Mouse (Mus musculus) intestine, embryonic 16.5 days (tissue): Measurements from ENCODE around the gene Pla2g2c. TPM values are rescaled to one million over a fixed set of nuclear protein-coding genes. Genes with fewer than 3 reads are reported as not detected.
A peak's percentile ranks its signal among the peaks of the same experiment; 100 is the strongest.

Source experiments
- ATAC-seq: fragments of 200-750 bp; cut with Nextera tagmentation; 2 replicates; pipeline ENCODE4 v1.8.0; 2017; ENCODE audit warnings: moderate TSS enrichment, moderate library complexity
- H3K27ac ChIP-seq: fragments of 300-500 bp; sonication (generic); 2 replicates; pipeline ENCODE4 v1.5.1; 2014; ENCODE audit warnings: mild to moderate bottlenecking, low read length
- H3K27me3 ChIP-seq: fragments of 300-500 bp; sonication (generic); replicated peaks from 2 replicates; pipeline ENCODE4 v1.6.1; 2014; ENCODE audit warnings: low read length, control low read depth, mixed read lengths; ENCODE audit not compliant: control insufficient read depth, insufficient read depth
- H3K36me3 ChIP-seq: fragments of 300-500 bp; sonication (generic); 2 replicates; pipeline ENCODE4 v1.6.1; 2014; ENCODE audit warnings: low read length, control low read depth; ENCODE audit not compliant: control insufficient read depth, insufficient read depth
- H3K4me1 ChIP-seq: fragments of 300-500 bp; sonication (generic); 2 replicates; pipeline ENCODE4 v1.6.1; 2014; ENCODE audit warnings: low read length, control low read depth, mixed read lengths; ENCODE audit not compliant: control insufficient read depth, insufficient read depth
- H3K4me2 ChIP-seq: fragments of 300-500 bp; sonication (generic); 2 replicates; pipeline ENCODE4 v1.6.1; 2014; ENCODE audit warnings: low read depth, low read length, control low read depth
- H3K4me3 ChIP-seq: fragments of 300-500 bp; sonication (generic); 2 replicates; pipeline ENCODE4 v1.5.1; 2014; ENCODE audit warnings: mild to moderate bottlenecking, low read length
- H3K9ac ChIP-seq: fragments of 300-500 bp; sonication (generic); 2 replicates; pipeline ENCODE4 v1.6.1; 2014; ENCODE audit warnings: low read depth, low read length
- H3K9me3 ChIP-seq: fragments of 300-500 bp; sonication (generic); 2 replicates; pipeline ENCODE4 v1.6.1; 2016; ENCODE audit warnings: low read length, control low read depth; ENCODE audit not compliant: control insufficient read depth
- WGBS: fragments of 180-500 bp; shearing (Covaris S2); extraction: QIAGEN DNeasy Blood & Tissue Kit; methylation state at CpG from one replicate; pipeline ENCODE4 v1.1.7; 2014; 5-methylcytosine and 5-hydroxymethylcytosine counted together
- polyA plus RNA-seq: library from polyadenylated mRNA; unstranded; fragments of >200 nt; fragmentation: Nextera tagmentation; extraction: Ambion mirVana; gene quantifications from 2 replicates; pipeline ENCODE4 v1.2.1, GENCODE M21; 2015

The Pla2g2c gene
- polyA plus RNA-seq, 1 experiment from 2014 or later = 0.16 TPM

GRCm38 (mm10) chr4:138716697-138717096 is 7.9 kb upstream of the Pla2g2c start:
- H3K36me3 ChIP-seq = no peaks in the 10 kb centered on the region
- WGBS = 84% methylated on average over 9 of the region's 9 CpGs
- ATAC-seq = no peak
- no peak overlapping the region for H3K4me2 ChIP-seq
- H3K9ac ChIP-seq = no peak overlapping the region
- no peaks in the 10 kb centered on the region for H3K27me3 ChIP-seq
- H3K9me3 ChIP-seq = no peaks in the 10 kb centered on the region
- no peak overlapping the region for H3K27ac ChIP-seq
- no peak overlapping the region for H3K4me3 ChIP-seq
- H3K4me1 ChIP-seq = no peaks in the 10 kb centered on the region

- peaks cover 1% of the 10 kb centered on the region; the same call in 1 of the 2 replicates for H3K4me1 ChIP-seq
- no peaks in the 10 kb centered on the region for H3K27me3 ChIP-seq
- H3K4me2 ChIP-seq = no peak overlapping the region
- no peak overlapping the region for H3K27ac ChIP-seq
- 75% methylated on average over 5 of the region's 5 CpGs for WGBS
- no peak overlapping the region for H3K4me3 ChIP-seq
- no peak for ATAC-seq
- no peaks in the 10 kb centered on the region for H3K9me3 ChIP-seq
- H3K9ac ChIP-seq = no peak overlapping the region
- H3K36me3 ChIP-seq = no peaks in the 10 kb centered on the region
Measured at GRCm38 (mm10) chr4:138718586-138719263, 5.9 kb upstream of the Pla2g2c start.

- H3K27me3 ChIP-seq = no peaks in the 10 kb centered on the region
- ATAC-seq = no peak
- H3K4me1 ChIP-seq = peaks cover 6% of the 10 kb centered on the region
- no peak overlapping the region for H3K4me2 ChIP-seq
- no peaks in the 10 kb centered on the region for H3K9me3 ChIP-seq
- 83% methylated on average over 5 of the region's 5 CpGs for WGBS
- no peak overlapping the region for H3K27ac ChIP-seq
- no peaks in the 10 kb centered on the region for H3K36me3 ChIP-seq
- no peak overlapping the region for H3K9ac ChIP-seq
- H3K4me3 ChIP-seq = no peak overlapping the region
Measured at GRCm38 (mm10) chr4:138719264-138719596, 5.4 kb upstream of the Pla2g2c start.

- WGBS = 47% methylated on average over 15 of the region's 15 CpGs
- no peak overlapping the region; the same call in 1 of the 2 replicates for H3K27ac ChIP-seq
- H3K4me1 ChIP-seq = peaks cover 18% of the 10 kb centered on the region
- H3K27me3 ChIP-seq = no peaks in the 10 kb centered on the region
- no peak overlapping the region for H3K4me3 ChIP-seq
- 0 out of 2 replicates have a peak, but pooled peaks have one; percentile 25 for ATAC-seq
- H3K9me3 ChIP-seq = no peaks in the 10 kb centered on the region
- no peak overlapping the region for H3K4me2 ChIP-seq
- H3K36me3 ChIP-seq = no peaks in the 10 kb centered on the region
- H3K9ac ChIP-seq = no peak overlapping the region
Measured at GRCm38 (mm10) chr4:138723493-138724281, 905 bp upstream of the Pla2g2c start.

- peak overlapping the region; percentile 29 for H3K4me3 ChIP-seq
- peak overlapping the region; percentile 48; the same call in 1 of the 2 replicates for H3K27ac ChIP-seq
- H3K9ac ChIP-seq = peak overlapping the region; percentile 48
Measured at GRCm38 (mm10) chr4:138725127-138725461, 502 bp downstream of the Pla2g2c start.

GRCm38 (mm10) chr4:138725751-138726150 is 1.2 kb downstream of the Pla2g2c start:
- peak; percentile 21; the same call in 1 of the 2 replicates for ATAC-seq
- WGBS = 75% methylated on average over 5 of the region's 5 CpGs

More at GRCm38 (mm10) chr4:138725127-138725461, 502 bp downstream of the Pla2g2c start:
- Histone ChIP-seq H3K27me3 (no peaks in the 10 kb centered on the region), H3K9me3 (no peaks in the 10 kb centered on the region), H3K36me3 (no peaks in the 10 kb centered on the region), H3K4me2 (peak overlapping the region; percentile 48), H3K4me1 (peaks cover 18% of the 10 kb centered on the region)
- ATAC-seq = peak; percentile 72
- WGBS = 6% methylated on average over 13 of the region's 13 CpGs

GRCm38 (mm10) chr4:138729018-138729703 is 4.6 kb downstream of the Pla2g2c start:
- H3K36me3 ChIP-seq = no peaks in the 10 kb centered on the region
- 52% methylated on average over 9 of the region's 9 CpGs for WGBS
- H3K27ac ChIP-seq = no peak overlapping the region
- ATAC-seq = no peak; the same call in 1 of the 2 replicates
- H3K4me1 ChIP-seq = peaks cover 14% of the 10 kb centered on the region
- no peak overlapping the region for H3K4me3 ChIP-seq
- no peaks in the 10 kb centered on the region for H3K9me3 ChIP-seq
- H3K27me3 ChIP-seq = no peaks in the 10 kb centered on the region
- H3K4me2 ChIP-seq = no peak overlapping the region
- H3K9ac ChIP-seq = no peak overlapping the region

More at GRCm38 (mm10) chr4:138725751-138726150, 1.2 kb downstream of the Pla2g2c start:
- no peak overlapping the region for H3K4me3 ChIP-seq
- no peaks in the 10 kb centered on the region for H3K36me3 ChIP-seq
- no peak overlapping the region for H3K27ac ChIP-seq
- H3K9me3 ChIP-seq = no peaks in the 10 kb centered on the region
- no peak overlapping the region for H3K9ac ChIP-seq
- no peaks in the 10 kb centered on the region for H3K27me3 ChIP-seq
- H3K4me1 ChIP-seq = peaks cover 18% of the 10 kb centered on the region
- H3K4me2 ChIP-seq = no peak overlapping the region

- Histone ChIP-seq H3K4me1 (peaks cover 11% of the 10 kb centered on the region), H3K27me3 (no peaks in the 10 kb centered on the region), H3K27ac (no peak overlapping the region), H3K9me3 (no peaks in the 10 kb centered on the region), H3K36me3 (no peaks in the 10 kb centered on the region), H3K9ac (no peak overlapping the region), H3K4me2 (no peak overlapping the region), H3K4me3 (no peak overlapping the region)
- no peak for ATAC-seq
- WGBS = 55% methylated on average over 7 of the region's 7 CpGs
Measured at GRCm38 (mm10) chr4:138734105-138734504, 9.5 kb downstream of the Pla2g2c start.

- H3K4me3 ChIP-seq = no peak overlapping the region
Measured at GRCm38 (mm10) chr4:138734863-138735262, 10.3 kb downstream of the Pla2g2c start.

More at GRCm38 (mm10) chr4:138734863-138735262, 10.3 kb downstream of the Pla2g2c start:
- H3K9ac ChIP-seq = no peak overlapping the region
- H3K9me3 ChIP-seq = no peaks in the 10 kb centered on the region
- no peak overlapping the region for H3K4me2 ChIP-seq
- H3K27me3 ChIP-seq = no peaks in the 10 kb centered on the region
- peaks cover 11% of the 10 kb centered on the region for H3K4me1 ChIP-seq
- no peaks in the 10 kb centered on the region for H3K36me3 ChIP-seq
- WGBS = 93% methylated on average over 4 of the region's 4 CpGs
- no peak for ATAC-seq
- H3K27ac ChIP-seq = no peak overlapping the region
